Mouse (Mus musculus): ENCODE data around the gene Tmem30a. TPM values are rescaled to one million over a fixed set of nuclear protein-coding genes. Genes with fewer than 3 reads are reported as not detected.
A peak's percentile ranks its signal among the peaks of the same experiment; 100 is the strongest.

Gene Tmem30a
- polyA plus RNA-seq, 1 experiment from 2014 or later, result 74.1 TPM

GRCm38 (mm10) chr9:79745036-79745435 lies 48.3 kb downstream of the Tmem30a start:
- no peak overlapping the region for H3K4me2 ChIP-seq
- H3K36me3 ChIP-seq, result no peaks in the 10 kb centered on the region
- no peaks in the 10 kb centered on the region for H3K9me3 ChIP-seq
- H3K9ac ChIP-seq, result no peak overlapping the region
- WGBS, result 58% methylated on average over 4 of the region's 4 CpGs
- H3K27ac ChIP-seq, result no peak overlapping the region
- H3K4me1 ChIP-seq, result no peaks in the 10 kb centered on the region
- no peaks in the 10 kb centered on the region for H3K27me3 ChIP-seq (replicated peaks)
- no peak for ATAC-seq (ENCODE audit: insufficient read depth, low FRiP score, low read depth)
- H3K4me3 ChIP-seq (replicated peaks), result no peak overlapping the region

DNA sequence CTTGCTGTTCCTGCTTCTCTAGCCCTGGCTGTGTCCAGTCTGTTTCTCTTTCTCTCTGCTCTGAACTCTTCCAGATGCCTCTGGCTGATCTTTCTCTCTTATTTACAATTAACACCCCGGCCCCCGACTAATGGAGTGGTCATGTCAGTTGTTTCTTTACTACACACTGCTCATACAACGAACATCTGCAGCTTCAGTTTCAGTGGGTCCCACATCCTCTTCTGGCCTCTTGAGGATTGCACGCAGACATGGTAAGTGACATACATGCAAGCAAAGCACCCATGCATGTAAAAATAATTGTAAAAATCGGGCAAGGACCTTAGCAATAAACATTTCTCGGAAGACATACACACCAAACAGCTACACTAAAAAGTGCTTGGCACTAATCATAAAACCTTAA lies 57.7 kb downstream of the Tmem30a start:
- no peak for ATAC-seq (ENCODE audit: insufficient read depth, low FRiP score, low read depth)
- Histone ChIP-seq H3K4me3 (replicated peaks) (no peak overlapping the region), H3K9me3 (no peaks in the 10 kb centered on the region), H3K4me2 (no peak overlapping the region), H3K9ac (no peak overlapping the region), H3K27me3 (replicated peaks) (no peaks in the 10 kb centered on the region), H3K36me3 (no peaks in the 10 kb centered on the region), H3K27ac (no peak overlapping the region), H3K4me1 (no peaks in the 10 kb centered on the region)
- 72% methylated on average over 6 of the region's 6 CpGs for WGBS

DNA sequence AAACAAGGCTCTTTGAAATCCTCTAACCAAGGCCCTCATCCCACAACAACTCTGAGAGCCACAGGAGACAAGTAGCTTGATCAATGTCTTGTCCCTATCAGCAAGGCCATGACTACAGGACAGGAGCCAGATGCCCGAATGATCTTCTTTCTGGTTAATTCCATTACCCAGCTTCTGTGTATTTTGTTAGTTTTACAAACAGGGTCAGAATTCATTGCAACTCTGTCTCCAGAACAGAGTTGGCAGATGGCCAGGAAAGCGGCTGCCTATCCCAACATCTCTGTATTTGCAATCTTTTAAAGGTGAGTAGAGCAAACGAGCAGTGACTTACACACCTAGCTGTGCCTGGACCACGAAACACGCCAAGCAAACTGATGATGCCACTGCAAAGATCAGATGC lies 63.0 kb downstream of the Tmem30a start:
- H3K36me3 ChIP-seq, result no peaks in the 10 kb centered on the region
- no peaks in the 10 kb centered on the region for H3K27me3 ChIP-seq (replicated peaks)
- no peak overlapping the region for H3K4me2 ChIP-seq
- no peaks in the 10 kb centered on the region for H3K4me1 ChIP-seq
- H3K9ac ChIP-seq, result no peak overlapping the region
- 62% methylated on average over 5 of the region's 5 CpGs for WGBS
- H3K9me3 ChIP-seq, result no peaks in the 10 kb centered on the region
- H3K27ac ChIP-seq, result no peak overlapping the region
- no peak overlapping the region for H3K4me3 ChIP-seq (replicated peaks)
- no peak for ATAC-seq (ENCODE audit: insufficient read depth, low FRiP score, low read depth)

DNA sequence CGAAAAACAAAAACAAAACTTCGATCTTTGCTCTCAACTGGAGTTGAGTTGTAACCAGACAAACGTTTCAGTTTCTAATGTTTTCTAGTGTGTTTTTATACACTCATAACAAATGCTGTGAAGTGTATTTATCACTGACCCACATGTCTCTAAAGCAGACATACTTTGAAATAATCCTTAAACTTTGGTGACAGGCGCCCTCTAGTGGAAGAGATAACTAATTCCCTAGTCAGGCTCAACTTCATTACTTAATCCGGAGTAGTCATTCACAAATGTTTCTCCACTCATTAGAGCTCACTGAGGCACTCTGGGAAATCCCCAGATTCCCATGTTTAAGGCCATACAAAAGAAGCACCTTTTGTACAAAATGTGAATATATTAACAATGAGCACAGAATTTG lies 70.2 kb downstream of the Tmem30a start:
- Histone ChIP-seq H3K4me1 (peaks cover 16% of the 10 kb centered on the region), H3K9me3 (no peaks in the 10 kb centered on the region), H3K9ac (no peak overlapping the region), H3K27ac (no peak overlapping the region), H3K36me3 (no peaks in the 10 kb centered on the region), H3K4me2 (no peak overlapping the region), H3K27me3 (replicated peaks) (no peaks in the 10 kb centered on the region), H3K4me3 (replicated peaks) (no peak overlapping the region)
- WGBS, result 36% methylated on average over 5 of the region's 5 CpGs
- no peak for ATAC-seq (ENCODE audit: insufficient read depth, low FRiP score, low read depth)

GRCm38 (mm10) chr9:79721056-79721455 lies 72.3 kb downstream of the Tmem30a start:
- Histone ChIP-seq H3K27ac (no peak overlapping the region), H3K4me1 (peaks cover 16% of the 10 kb centered on the region), H3K4me2 (no peak overlapping the region), H3K9me3 (no peaks in the 10 kb centered on the region), H3K27me3 (replicated peaks) (no peaks in the 10 kb centered on the region), H3K4me3 (replicated peaks) (no peak overlapping the region), H3K36me3 (no peaks in the 10 kb centered on the region), H3K9ac (no peak overlapping the region)
- WGBS, result 10% methylated on average over 9 of the region's 9 CpGs
- no peak for ATAC-seq (ENCODE audit: insufficient read depth, low FRiP score, low read depth)

DNA sequence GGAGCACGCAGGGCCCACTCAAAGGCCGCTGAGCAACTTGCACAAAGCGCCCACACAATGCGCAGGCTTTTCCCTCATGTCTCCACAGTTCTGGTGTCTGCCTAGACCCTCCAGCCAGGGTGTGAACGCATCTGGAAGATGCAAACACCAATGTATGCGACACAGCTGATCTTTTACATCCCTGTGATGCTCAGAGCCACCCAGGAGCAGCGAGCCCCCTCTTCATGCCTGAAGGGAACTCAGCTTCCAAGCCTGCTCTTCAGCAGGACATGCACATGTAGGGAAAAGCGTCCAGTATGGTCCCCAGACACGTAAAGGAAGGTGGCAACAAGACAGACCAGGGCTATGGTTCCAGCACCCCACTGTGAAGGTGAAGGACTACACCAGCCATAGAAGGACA lies 73.2 kb downstream of the Tmem30a start:
- H3K9me3 ChIP-seq, result no peaks in the 10 kb centered on the region
- H3K4me3 ChIP-seq (replicated peaks), result no peak overlapping the region
- H3K36me3 ChIP-seq, result no peaks in the 10 kb centered on the region
- 56% methylated on average over 9 of the region's 9 CpGs for WGBS
- no peak overlapping the region for H3K27ac ChIP-seq
- H3K27me3 ChIP-seq (replicated peaks), result no peaks in the 10 kb centered on the region
- no peak for ATAC-seq (ENCODE audit: insufficient read depth, low FRiP score, low read depth)
- H3K9ac ChIP-seq, result no peak overlapping the region
- H3K4me2 ChIP-seq, result no peak overlapping the region
- H3K4me1 ChIP-seq, result peaks cover 16% of the 10 kb centered on the region

DNA sequence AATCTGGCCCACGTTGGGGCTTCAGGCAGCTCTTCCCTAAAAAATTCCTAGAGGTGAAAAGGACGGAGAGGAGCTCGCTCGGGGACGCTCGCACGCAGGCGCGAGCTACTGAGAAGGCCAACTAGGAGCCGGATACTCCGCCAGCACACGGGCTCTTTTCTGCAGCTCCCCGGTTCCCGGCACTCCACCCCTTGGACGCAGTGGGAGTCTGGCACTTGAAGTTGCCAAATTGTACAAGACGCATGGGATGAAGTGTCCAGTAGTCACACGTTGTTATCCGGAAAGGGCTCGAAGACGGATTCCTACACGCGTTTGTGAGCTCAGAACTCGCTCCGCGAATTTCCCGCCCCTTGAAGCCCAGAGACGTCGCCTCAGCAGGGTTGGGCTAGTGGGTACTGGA lies 73.9 kb downstream of the Tmem30a start:
- 3% methylated on average over 28 of the region's 28 CpGs for WGBS
- Histone ChIP-seq H3K27ac (peak overlapping the region; percentile 86), H3K9ac (peak overlapping the region; percentile 4; the same call in 1 of the 2 replicates), H3K4me1 (peaks cover 21% of the 10 kb centered on the region), H3K27me3 (replicated peaks) (no peaks in the 10 kb centered on the region), H3K4me2 (peak overlapping the region; percentile 78), H3K36me3 (no peaks in the 10 kb centered on the region), H3K4me3 (replicated peaks) (peak overlapping the region; percentile 59), H3K9me3 (no peaks in the 10 kb centered on the region)
- no peak for ATAC-seq (ENCODE audit: insufficient read depth, low FRiP score, low read depth)

Other genes with a start within 250 kb of the Tmem30a start
- gene Col12a1, start 74.7 kb downstream of the Tmem30a start, polyA plus RNA-seq (2015; fragmentation: Nextera tagmentation; extraction: Ambion mirVana), result 39.8 and 41.8 TPM in 2 replicates
- gene Cox7a2, start 33.6 kb downstream of the Tmem30a start, polyA plus RNA-seq (2015; fragmentation: Nextera tagmentation; extraction: Ambion mirVana), result 730 and 796 TPM in 2 replicates
- 10.6 and 11.9 TPM in 2 replicates for gene Filip1, start 219.3 kb upstream of the Tmem30a start, polyA plus RNA-seq (2015; fragmentation: Nextera tagmentation; extraction: Ambion mirVana)

Data from stomach, embryonic 15.5 days (tissue).